Mouse (Mus musculus): Measurements from ENCODE around the gene Fbxw21.

DNA sequence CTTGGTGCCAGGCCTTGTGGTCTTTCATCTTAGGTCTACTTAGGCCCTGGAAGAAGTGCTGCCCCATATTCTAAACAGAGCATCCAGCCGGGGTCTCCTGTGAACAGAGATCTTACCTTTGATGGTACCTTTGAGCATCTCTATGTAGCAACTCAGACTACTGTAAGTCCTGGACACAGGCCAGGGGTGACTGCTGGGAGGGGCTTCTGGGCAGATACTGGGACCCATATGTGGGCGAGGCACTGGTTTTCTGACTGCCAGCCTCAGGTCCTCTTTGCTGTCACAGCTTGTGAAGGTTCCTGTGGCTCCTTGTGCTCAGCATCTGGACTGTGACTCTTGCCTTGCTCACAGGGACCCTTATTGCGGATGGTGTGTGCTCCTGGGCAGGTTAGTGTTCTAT lies 59.3 kb downstream of the Fbxw21 start:
- TF ChIP-seq POLR2A (IDR thresholded peaks at IDR 0.05; ENCODE audit: insufficient read depth, low read depth, low read length): no peak
- TF ChIP-seq CTCF (IDR thresholded peaks at IDR 0.05; ENCODE audit: insufficient read depth, low read depth, low read length): no peak

Measured in olfactory bulb, adult 2 months (tissue).